Mouse (Mus musculus) lung, embryonic 14.5 days (tissue): ENCODE data around the gene Arap1. TPM values are rescaled to one million over a fixed set of nuclear protein-coding genes. Genes with fewer than 3 reads are reported as not detected.
A peak's percentile ranks its signal among the peaks of the same experiment; 100 is the strongest.

ENCODE experiments used
- ATAC-seq: fragments of 200-750 bp; cut with Nextera tagmentation; 2 replicates; pipeline ENCODE4 v1.8.0; 2017; ENCODE audit warnings: mild to moderate bottlenecking, moderate TSS enrichment, moderate library complexity; ENCODE audit not compliant: insufficient read depth
- DNase-seq: peaks from one replicate; pipeline ENCODE4 v3.0.0-alpha.2; 2015
- H3K27ac ChIP-seq: fragments of 300-500 bp; sonication (generic); 2 replicates; pipeline ENCODE4 v1.5.1; 2014; ENCODE audit warnings: low read depth, mild to moderate bottlenecking, moderate library complexity
- H3K27me3 ChIP-seq: fragments of 300-500 bp; sonication (generic); 2 replicates; pipeline ENCODE4 v1.6.1; 2014; ENCODE audit warnings: low read length, control low read depth; ENCODE audit not compliant: insufficient read depth
- H3K36me3 ChIP-seq: fragments of 300-500 bp; sonication (generic); 2 replicates; pipeline ENCODE4 v1.6.1; 2014; ENCODE audit warnings: control low read depth; ENCODE audit not compliant: insufficient read depth
- H3K4me1 ChIP-seq: fragments of 300-500 bp; sonication (generic); 2 replicates; pipeline ENCODE4 v1.6.1; 2014; ENCODE audit warnings: antibody characterized with exemption, control low read depth; ENCODE audit not compliant: insufficient read depth
- H3K4me2 ChIP-seq: fragments of 300-500 bp; sonication (generic); 2 replicates; pipeline ENCODE4 v1.6.1; 2014; ENCODE audit warnings: mild to moderate bottlenecking
- H3K4me3 ChIP-seq: fragments of 300-500 bp; sonication (generic); 2 replicates; pipeline ENCODE4 v1.5.1; 2014; ENCODE audit warnings: low read depth, low read length
- H3K9ac ChIP-seq: fragments of 300-500 bp; sonication (generic); 2 replicates; pipeline ENCODE4 v1.6.1; 2014
- H3K9me3 ChIP-seq: fragments of 300-500 bp; sonication (generic); 2 replicates; pipeline ENCODE4 v1.6.1; 2016; ENCODE audit warnings: low read depth, low read length, control low read depth
- CTCF ChIP-seq: IDR thresholded peaks from 2 replicates; pipeline ENCODE4 v1.5.1; 2016; ENCODE audit warnings: antibody characterized with exemption, low read depth
- WGBS: fragments of 180-500 bp; shearing (Covaris S2); extraction: QIAGEN DNeasy Blood & Tissue Kit; methylation state at CpG from one replicate; pipeline ENCODE4 v1.1.7; 2014; 5-methylcytosine and 5-hydroxymethylcytosine counted together
- polyA plus RNA-seq: library from polyadenylated mRNA; unstranded; fragments of >200 nt; fragmentation: Nextera tagmentation; extraction: Ambion mirVana; gene quantifications from 2 replicates; pipeline ENCODE4 v1.2.1, GENCODE M21; 2014

The Arap1 gene
- polyA plus RNA-seq: 108 and 122 TPM in 2 replicates

DNA sequence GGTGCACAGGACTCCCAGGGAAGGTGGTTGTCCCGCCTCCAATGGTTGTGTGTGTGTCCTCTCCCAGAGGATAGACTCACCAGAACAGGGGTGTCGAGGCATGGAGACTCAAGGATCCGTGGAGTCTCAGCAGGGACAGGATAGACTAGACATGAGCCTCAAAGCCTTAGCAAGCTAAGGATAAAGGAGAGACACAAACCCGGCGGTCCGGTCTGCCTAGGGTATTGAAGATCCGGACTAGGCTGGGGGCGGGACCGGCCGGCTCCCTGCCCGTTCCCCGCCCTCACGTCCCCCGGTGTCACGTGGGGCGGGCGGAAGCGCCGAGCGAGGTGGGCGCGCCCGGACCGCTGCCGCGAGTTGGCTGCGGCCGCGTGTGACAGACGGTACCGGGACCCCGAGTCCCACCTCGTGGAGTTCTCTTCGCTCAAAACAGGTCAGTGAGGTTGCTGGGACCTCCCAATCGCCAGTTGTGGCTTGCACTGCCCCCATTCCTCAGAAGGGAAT lies at the start of gene Arap1:
Gene Arap1 (plus strand): TSS at position 301 of the 504 bp plus-strand sequence.
- peak within 1 kb of the TSS; percentile 58 for H3K9ac ChIP-seq
- ATAC-seq (peak; percentile 84), DNase-seq (peak; percentile 84)
- peaks cover 3% of the 10 kb centered on the region; the same call in 1 of the 2 replicates for H3K36me3 ChIP-seq
- H3K4me3 ChIP-seq: peak within 1 kb of the TSS; percentile 65
- H3K27ac ChIP-seq: peak within 1 kb of the TSS; percentile 45; the same call in 1 of the 2 replicates
- under 1% methylated on average over 35 of the region's 35 CpGs for WGBS
- TF ChIP-seq CTCF: no peak
- H3K4me1 ChIP-seq: 0 out of 2 replicates have a peak, but pooled peaks cover 4% of the 10 kb centered on the region
- H3K9me3 ChIP-seq: no peaks in the 10 kb centered on the region
- H3K27me3 ChIP-seq: 0 out of 2 replicates have a peak, but pooled peaks cover 5% of the 10 kb centered on the region
- H3K4me2 ChIP-seq: peak within 1 kb of the TSS; percentile 99

DNA sequence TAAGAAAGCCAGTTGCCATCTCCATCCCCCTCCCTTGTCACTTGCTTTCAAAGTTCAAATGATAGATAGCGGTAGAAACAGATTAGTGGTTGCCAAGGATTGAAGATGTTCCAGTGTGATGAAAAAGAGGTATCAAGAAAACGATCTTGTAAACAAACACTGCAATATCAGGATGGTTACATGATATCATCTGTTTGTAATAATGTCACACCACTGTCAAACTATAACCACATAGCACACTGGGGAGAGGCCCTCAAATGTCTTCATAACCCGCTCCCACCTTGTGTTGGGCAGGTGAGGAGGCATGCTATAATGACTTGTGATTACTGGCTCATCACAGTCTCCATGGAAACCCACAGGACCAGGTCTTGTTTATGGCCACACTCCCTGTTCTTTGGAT lies 49.5 kb upstream of the Arap1 start:
- H3K9me3 ChIP-seq: no peaks in the 10 kb centered on the region
- peaks cover 14% of the 10 kb centered on the region; the same call in 1 of the 2 replicates for H3K27me3 ChIP-seq
- 0 out of 2 replicates have a peak, but pooled peaks cover 1% of the 10 kb centered on the region for H3K36me3 ChIP-seq
- WGBS: 66% methylated on average over 3 of the region's 3 CpGs
- no peak overlapping the region for H3K27ac ChIP-seq
- H3K4me1 ChIP-seq: no peaks in the 10 kb centered on the region
- H3K4me2 ChIP-seq: no peak overlapping the region
- no peak overlapping the region for H3K4me3 ChIP-seq
- no peak overlapping the region for H3K9ac ChIP-seq
- TF ChIP-seq CTCF: no peak
- DNase-seq (no peak), ATAC-seq (no peak)

DNA sequence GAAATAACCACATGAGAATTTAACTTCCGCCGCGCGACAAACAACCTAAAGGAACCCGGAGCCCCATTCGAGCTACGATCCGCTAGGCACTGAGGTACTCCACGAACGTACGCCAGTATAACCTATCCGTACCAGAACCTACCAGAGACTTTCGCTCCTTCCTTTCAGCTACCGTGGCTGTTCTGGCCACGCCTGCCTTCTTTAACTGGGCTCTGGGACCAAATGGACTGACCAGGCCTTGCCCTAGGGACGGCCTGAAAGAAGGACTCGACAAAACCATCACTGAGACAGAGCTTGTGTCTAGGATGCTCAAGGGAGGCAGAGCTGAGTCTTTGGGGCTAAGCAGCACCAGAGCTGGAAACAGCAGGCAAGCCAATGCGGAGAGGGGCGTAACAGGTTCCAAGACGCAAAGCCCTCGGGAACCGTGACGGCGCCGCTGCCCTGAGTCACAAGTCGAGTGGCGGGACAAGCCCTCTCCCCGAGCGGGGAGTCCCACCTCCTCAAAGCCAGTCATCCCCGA lies 46.4 kb upstream of the Arap1 start:
- Histone ChIP-seq H3K27me3 (peaks cover 14% of the 10 kb centered on the region; the same call in 1 of the 2 replicates), H3K9ac (peak overlapping the region; percentile 63), H3K4me2 (peak overlapping the region; percentile 82), H3K9me3 (no peaks in the 10 kb centered on the region), H3K4me3 (peak overlapping the region; percentile 61), H3K36me3 (no peaks in the 10 kb centered on the region), H3K27ac (peak overlapping the region; percentile 37; the same call in 1 of the 2 replicates), H3K4me1 (no peaks in the 10 kb centered on the region)
- ATAC-seq (no peak; the same call in 1 of the 2 replicates), DNase-seq (peak; percentile 58)
- 1% methylated on average over 30 of the region's 30 CpGs for WGBS
- no peak for TF ChIP-seq CTCF

DNA sequence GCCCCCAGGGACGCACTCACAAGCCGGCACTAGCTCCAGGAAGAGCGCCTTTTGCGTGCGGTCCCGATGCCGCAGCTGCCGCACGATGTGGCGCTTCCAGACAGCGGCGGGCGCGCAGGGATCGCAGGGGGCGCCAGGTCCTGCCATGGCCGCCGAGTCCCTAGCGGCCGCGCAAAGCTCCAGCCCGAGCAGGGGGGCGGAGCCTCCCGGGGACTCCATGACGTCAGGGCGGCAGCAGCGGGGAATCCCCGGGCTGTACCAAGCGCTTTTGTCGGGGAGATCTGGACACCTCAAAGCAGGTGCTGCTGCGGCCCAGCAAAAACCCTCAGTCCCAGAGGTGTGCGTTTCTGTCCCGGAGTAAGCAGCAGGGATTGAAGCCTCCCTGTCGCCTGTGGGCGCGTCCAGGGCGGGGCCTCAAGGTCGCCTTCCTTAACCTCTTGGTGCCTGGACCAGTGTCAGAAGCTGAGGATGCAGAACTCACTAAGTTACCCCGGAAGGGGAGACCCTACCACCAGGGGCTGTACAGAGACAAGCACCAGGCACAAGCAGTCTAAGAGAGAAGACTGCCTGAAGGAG lies 45.9 kb upstream of the Arap1 start, which contains the start of gene Atg16l2:
Gene Atg16l2 (minus strand): TSS at position 371 of the 576 bp plus-strand sequence.
- ATAC-seq (peak; percentile 95), DNase-seq (peak; percentile 95)
- WGBS: under 1% methylated on average over 39 of the region's 39 CpGs
- no peaks in the 10 kb centered on the region for H3K9me3 ChIP-seq
- H3K27me3 ChIP-seq: peaks cover 14% of the 10 kb centered on the region; the same call in 1 of the 2 replicates
- no peaks in the 10 kb centered on the region for H3K4me1 ChIP-seq
- H3K27ac ChIP-seq: peak within 1 kb of the TSS; percentile 37
- H3K4me3 ChIP-seq: peak within 1 kb of the TSS; percentile 61
- H3K4me2 ChIP-seq: peak within 1 kb of the TSS; percentile 82
- H3K9ac ChIP-seq: peak within 1 kb of the TSS; percentile 63
- no peaks in the 10 kb centered on the region for H3K36me3 ChIP-seq
- peak; percentile 41 for TF ChIP-seq CTCF

DNA sequence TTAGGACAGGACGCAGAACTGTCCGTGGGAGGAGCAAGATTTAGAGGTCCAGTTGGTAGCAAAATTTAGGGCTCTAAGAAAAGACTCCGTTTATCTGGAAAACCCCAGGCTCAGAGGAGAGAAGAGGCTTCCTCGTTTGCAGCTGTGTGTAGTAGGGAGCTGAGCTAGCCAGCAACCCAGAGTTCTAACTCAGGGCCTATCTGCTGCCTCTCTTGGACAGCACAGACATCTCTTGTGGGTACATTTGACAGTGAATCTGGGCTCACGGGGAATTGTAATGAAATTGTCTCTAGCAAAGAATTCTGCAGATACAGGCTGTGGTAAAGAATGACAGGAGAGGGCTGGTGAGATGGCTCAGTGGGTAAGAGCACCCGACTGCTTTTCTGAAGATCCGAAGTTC lies 45.2 kb upstream of the Arap1 start:
- DNase-seq: no peak
- Histone ChIP-seq H3K27me3 (peaks cover 7% of the 10 kb centered on the region; the same call in 1 of the 2 replicates), H3K9me3 (no peaks in the 10 kb centered on the region), H3K4me2 (peak overlapping the region; percentile 82), H3K4me3 (peak overlapping the region; percentile 61), H3K36me3 (no peaks in the 10 kb centered on the region), H3K9ac (peak overlapping the region; percentile 63; the same call in 1 of the 2 replicates), H3K27ac (peak overlapping the region; percentile 37), H3K4me1 (no peaks in the 10 kb centered on the region)
- 27% methylated on average over 7 of the region's 7 CpGs for WGBS
- no peak for ATAC-seq
- TF ChIP-seq CTCF: no peak

DNA sequence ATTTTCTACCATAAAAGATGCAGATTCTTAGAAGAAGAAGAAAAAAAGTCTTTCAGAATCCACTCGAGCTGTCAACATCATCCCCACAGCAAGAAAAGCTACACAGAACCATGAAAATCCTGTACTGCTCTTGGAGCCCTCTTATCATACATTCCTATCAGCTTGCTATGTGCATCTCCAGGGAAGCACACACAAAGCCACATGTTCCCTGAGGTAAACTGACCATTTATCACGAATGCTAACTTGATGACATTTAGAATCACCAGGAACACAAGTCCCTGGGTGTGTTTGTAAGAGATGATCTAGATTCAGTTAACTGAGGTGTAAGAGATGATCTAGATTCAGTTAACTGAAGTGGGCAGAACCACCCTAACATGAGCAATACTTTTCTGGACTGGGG lies 41.0 kb upstream of the Arap1 start:
- Histone ChIP-seq H3K27me3 (no peaks in the 10 kb centered on the region), H3K27ac (no peak overlapping the region), H3K9ac (no peak overlapping the region), H3K4me2 (no peak overlapping the region), H3K4me3 (no peak overlapping the region), H3K9me3 (no peaks in the 10 kb centered on the region), H3K36me3 (no peaks in the 10 kb centered on the region), H3K4me1 (no peaks in the 10 kb centered on the region)
- ATAC-seq (no peak), DNase-seq (no peak)
- 23% methylated on average over 2 of the region's 2 CpGs for WGBS
- no peak for TF ChIP-seq CTCF

DNA sequence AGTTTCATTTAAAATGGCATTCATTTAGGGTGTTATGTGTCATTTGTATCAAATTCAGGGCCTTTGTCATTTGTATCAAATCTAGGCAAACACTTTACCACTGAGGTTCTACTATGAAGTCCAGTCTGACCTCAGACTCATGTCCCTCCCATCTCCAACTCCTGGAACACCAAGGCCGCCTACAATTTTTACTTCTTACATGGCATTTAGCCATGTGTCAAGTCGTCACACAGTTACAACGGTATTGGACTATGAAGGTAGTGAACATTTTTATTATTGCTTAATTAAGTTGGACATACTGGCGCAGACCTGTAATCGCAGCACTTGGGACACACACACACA lies 37.9 kb upstream of the Arap1 start:
- no peak for ATAC-seq

More for the DNA sequence above, 37.9 kb upstream of the Arap1 start:
- H3K4me3 ChIP-seq: peak overlapping the region; percentile 49
- H3K9ac ChIP-seq: peak overlapping the region; percentile 68
- H3K4me1 ChIP-seq: no peaks in the 10 kb centered on the region
- no peaks in the 10 kb centered on the region for H3K27me3 ChIP-seq
- no peak for DNase-seq
- H3K9me3 ChIP-seq: no peaks in the 10 kb centered on the region
- peak overlapping the region; percentile 98 for H3K27ac ChIP-seq
- TF ChIP-seq CTCF: no peak
- H3K4me2 ChIP-seq: peak overlapping the region; percentile 64
- no peaks in the 10 kb centered on the region for H3K36me3 ChIP-seq
- WGBS: 31% methylated on average over 5 of the region's 5 CpGs
